Mouse (Mus musculus) frontal cortex, postnatal 36 days (tissue): Measurements from ENCODE around the gene Olfr251.
"Not testable (repeated sequence)": the region's sequence is repeated elsewhere in the genome, so short reads cannot be mapped to it uniquely, and the experiment has no call there.

ENCODE experiments used
- DNase-seq, 2 experiments: peaks; one replicate each; pipeline ENCODE4 v3.0.0; 2022; ENCODE audit warnings: low spot score in 2 of 2

Gene Olfr251

DNA sequence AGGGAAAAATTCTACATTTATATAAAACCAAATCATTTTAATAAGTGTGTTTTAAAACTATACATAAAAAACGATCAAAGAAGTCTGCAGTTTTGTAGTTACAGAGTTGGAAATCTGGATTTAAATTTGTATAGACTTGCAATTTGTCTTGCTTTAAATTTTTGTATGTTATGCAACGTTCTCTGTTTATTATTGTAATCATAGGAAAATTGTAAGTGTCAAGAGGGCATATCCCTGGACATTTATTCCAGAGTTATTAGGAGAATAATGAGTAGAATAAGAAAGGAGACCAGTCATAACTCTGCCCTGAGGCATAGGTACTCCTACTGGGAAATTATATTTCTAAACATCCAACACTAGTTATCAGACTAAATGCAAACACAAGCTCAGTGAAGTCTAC, at the start of gene Olfr251:
TSS of gene Olfr251 (plus strand) at position 301 of the 400 bp plus-strand sequence.
- no peak for DNase-seq

GRCm38 (mm10) chr9:38328760-38329159, 48.1 kb upstream of the Olfr251 start, which contains the start of gene Olfr25:
TSS of gene Olfr25 (plus strand) at chr9:38329060.
- DNase-seq, result peak in 1 of 2 experiments; percentile 1

DNA sequence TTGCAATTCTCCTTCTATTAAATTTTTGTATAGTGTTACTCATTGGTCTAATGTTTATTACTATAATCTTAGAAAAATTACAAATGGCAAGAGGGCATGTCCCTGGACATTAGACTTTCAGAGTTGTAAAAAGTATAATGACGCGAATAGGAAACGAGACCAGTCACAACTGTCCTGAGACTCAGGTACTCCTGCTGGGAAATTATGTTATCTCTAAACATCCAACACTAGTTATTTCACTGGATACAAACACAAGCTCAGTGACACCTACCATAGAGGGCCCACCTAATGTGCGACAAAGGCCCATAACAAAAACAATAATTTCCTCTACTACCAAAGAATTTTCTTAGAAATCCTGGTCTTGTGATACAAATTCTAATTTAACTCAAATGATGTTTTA, 28.8 kb upstream of the Olfr251 start, which contains the start of gene Olfr898:
TSS of gene Olfr898 (plus strand) at position 301 of the 400 bp plus-strand sequence.
- DNase-seq, result no peak

- DNase-seq, result no peak
Observed at GRCm38 (mm10) chr9:38366596-38366995, 10.3 kb upstream of the Olfr251 start, which contains the start of gene Olfr250. TSS of gene Olfr250 (plus strand) at chr9:38366896.

DNA sequence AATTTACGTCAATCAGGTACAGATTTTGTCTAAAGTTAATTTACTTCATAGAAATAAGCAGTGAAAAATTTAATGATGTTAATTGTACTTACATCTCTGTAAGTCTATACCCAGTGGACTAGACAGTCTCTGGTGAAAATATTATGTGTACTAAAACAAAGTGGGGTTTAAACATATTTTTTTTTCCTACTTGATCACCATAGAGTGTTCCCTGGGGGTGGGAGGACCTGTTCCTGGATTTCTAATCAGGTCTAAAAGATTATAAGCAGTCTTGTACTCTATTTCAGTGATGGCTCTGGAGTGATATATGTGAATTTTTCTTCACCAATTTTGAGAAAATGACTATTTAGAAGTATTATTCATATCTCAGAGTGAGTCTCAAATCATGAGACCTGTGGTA, 24.5 kb downstream of the Olfr251 start, which contains the start of gene Olfr147:
TSS of gene Olfr147 (plus strand) at position 301 of the 400 bp plus-strand sequence.
- no peak for DNase-seq

DNA sequence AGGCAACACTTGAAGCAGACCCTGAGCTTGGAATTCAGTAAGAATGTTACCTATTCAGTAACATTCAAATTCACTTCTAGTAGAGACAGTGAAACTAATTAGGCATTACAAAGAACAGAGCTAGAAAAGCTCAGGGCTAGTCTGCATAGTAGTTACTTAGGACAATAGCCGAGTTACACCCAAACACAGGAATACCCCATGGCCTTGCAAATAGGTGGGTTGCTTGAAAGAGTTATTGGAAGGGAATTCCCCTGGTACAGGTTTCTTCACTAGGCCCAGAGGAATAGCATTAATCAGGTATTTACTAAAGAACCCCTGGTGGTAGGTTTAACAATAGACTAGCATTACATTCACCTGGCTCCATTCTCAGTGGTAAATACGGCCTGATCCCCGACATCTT, 30.6 kb downstream of the Olfr251 start:
- not testable (repeated sequence) for DNase-seq

- not testable (repeated sequence) for DNase-seq
Observed at GRCm38 (mm10) chr9:38413502-38413901, 36.6 kb downstream of the Olfr251 start.

DNA sequence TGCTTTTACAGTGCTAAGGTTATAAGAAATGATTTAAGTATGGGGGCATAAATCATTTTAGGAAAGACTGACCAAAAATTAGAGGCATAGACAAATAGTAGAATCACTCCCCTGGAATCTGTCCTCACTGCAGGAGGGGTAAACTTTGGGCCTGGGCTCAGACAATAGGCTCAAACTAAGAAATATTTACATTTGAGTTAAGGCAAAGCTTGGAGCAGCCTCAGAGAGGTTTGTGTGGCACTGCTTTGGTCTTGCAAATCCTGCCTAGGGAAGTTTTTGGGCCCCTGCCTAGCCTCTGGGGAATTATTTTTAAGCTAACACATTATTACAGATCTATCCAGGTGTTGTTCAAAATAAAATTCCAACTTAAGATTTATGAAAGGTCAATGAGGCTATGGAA, 46.9 kb downstream of the Olfr251 start:
- DNase-seq, result no peak

DNA sequence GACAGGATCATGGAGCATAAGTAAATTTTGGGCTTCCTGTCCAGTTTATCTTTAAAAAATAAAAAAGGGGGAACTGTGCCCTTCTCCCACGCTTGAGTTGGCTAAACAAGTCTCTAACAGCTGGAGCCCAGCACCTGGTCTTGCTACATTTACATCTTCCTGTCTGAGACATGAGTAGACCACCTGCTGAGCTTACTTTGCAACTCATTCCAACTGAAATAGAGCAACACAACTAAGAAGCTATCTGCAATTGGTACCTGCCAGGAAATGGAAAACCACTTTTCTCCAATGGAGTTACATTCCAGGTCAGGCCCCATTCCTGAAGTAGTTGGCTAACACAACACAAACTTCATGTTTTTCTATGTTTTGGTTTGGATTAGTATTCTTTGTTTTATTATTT, 50.1 kb downstream of the Olfr251 start:
- no peak for DNase-seq

DNA sequence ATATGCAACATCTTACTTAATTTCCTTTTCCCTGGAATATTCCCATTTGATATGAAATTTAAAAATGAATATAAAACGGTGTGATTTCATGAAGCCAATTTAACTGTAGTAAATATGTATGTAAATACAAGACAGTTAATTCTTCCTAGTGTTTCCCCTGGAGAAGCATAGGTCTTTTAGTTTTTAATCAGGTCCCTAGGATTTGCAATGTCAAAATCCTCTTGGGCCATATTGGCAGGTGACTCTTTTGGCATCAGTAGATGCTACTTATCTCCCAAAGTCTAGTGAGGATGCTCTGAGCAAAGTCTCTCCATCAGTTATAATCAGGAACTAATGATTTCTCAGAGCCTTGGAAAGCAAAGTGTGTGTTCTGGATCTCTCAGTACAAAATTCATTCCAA, 52.3 kb downstream of the Olfr251 start, which contains the start of gene Olfr901:
TSS of gene Olfr901 (plus strand) at position 301 of the 400 bp plus-strand sequence.
- DNase-seq, result no peak
